Mouse (Mus musculus) midbrain, postnatal 0 days (tissue): ENCODE results near the gene 2810408A11Rik. TPM values are rescaled to one million over a fixed set of nuclear protein-coding genes. Genes with fewer than 3 reads are reported as not detected.

Experiments used
- ATAC-seq: fragments of 200-750 bp; cut with Nextera tagmentation; 2 replicates; pipeline ENCODE4 v1.8.0; 2017; ENCODE audit warnings: moderate number of reproducible peaks, mild to moderate bottlenecking, moderate TSS enrichment, moderate library complexity; ENCODE audit not compliant: low FRiP score
- DNase-seq: peaks from one replicate; pipeline ENCODE4 v3.0.0-alpha.2; 2015; ENCODE audit warnings: low spot score
- H3K27ac ChIP-seq: fragments of 300-500 bp; sonication (generic); 2 replicates; pipeline ENCODE4 v1.5.1; 2014; ENCODE audit warnings: low read depth, mild to moderate bottlenecking, low read length, mixed read lengths
- H3K27me3 ChIP-seq: fragments of 300-500 bp; sonication (generic); 2 replicates; pipeline ENCODE4 v1.6.1; 2014; ENCODE audit warnings: low read length, control low read depth, mixed read lengths; ENCODE audit not compliant: insufficient read depth
- H3K36me3 ChIP-seq: fragments of 300-500 bp; sonication (generic); 2 replicates; pipeline ENCODE4 v1.6.1; 2014; ENCODE audit warnings: low read length, control low read depth, mixed read lengths; ENCODE audit not compliant: insufficient read depth
- H3K4me1 ChIP-seq: fragments of 300-500 bp; sonication (generic); 2 replicates; pipeline ENCODE4 v1.6.1; 2014; ENCODE audit warnings: mild to moderate bottlenecking, control low read depth, antibody characterized with exemption, low read length, mixed read lengths; ENCODE audit not compliant: insufficient read depth
- H3K4me2 ChIP-seq: fragments of 300-500 bp; sonication (generic); 2 replicates; pipeline ENCODE4 v1.6.1; 2014; ENCODE audit warnings: low read depth, mild to moderate bottlenecking, low read length, mixed read lengths; ENCODE audit not compliant: poor library complexity, severe bottlenecking
- H3K4me3 ChIP-seq: fragments of 300-500 bp; sonication (generic); 2 replicates; pipeline ENCODE4 v1.5.1; 2014; ENCODE audit warnings: low read depth, mild to moderate bottlenecking, low read length, moderate library complexity
- H3K9ac ChIP-seq: fragments of 300-500 bp; sonication (generic); replicated peaks from 2 replicates; pipeline ENCODE4 v1.6.1; 2014; ENCODE audit warnings: mild to moderate bottlenecking, low read length, moderate library complexity, mixed read lengths; ENCODE audit not compliant: poor library complexity, severe bottlenecking
- H3K9me3 ChIP-seq: fragments of 300-500 bp; sonication (generic); 2 replicates; pipeline ENCODE4 v1.6.1; 2016; ENCODE audit warnings: low read length, control low read depth
- CTCF ChIP-seq: IDR thresholded peaks from 2 replicates; pipeline ENCODE4 v1.5.1; 2016; ENCODE audit warnings: antibody characterized with exemption, mild to moderate bottlenecking
- WGBS: fragments of 180-500 bp; shearing (Covaris S2); extraction: QIAGEN DNeasy Blood & Tissue Kit; methylation state at CpG from one replicate; pipeline ENCODE4 v1.1.7; 2014; 5-methylcytosine and 5-hydroxymethylcytosine counted together
- polyA plus RNA-seq: library from polyadenylated mRNA; unstranded; fragments of >200 nt; fragmentation: Nextera tagmentation; extraction: Ambion mirVana; gene quantifications from 2 replicates; pipeline ENCODE4 v1.2.1, GENCODE M21; 2015
- total RNA-seq: library from RNA; depleted of rRNA; stranded (reverse); fragments of >200 nt; gene quantifications from 2 replicates; pipeline ENCODE4 v1.2.3, GENCODE M21; 2014

2810408A11Rik gene
- total and polyA plus RNA-seq, 2 experiments from 2014 or later = 3.3 to 6.2 TPM

DNA sequence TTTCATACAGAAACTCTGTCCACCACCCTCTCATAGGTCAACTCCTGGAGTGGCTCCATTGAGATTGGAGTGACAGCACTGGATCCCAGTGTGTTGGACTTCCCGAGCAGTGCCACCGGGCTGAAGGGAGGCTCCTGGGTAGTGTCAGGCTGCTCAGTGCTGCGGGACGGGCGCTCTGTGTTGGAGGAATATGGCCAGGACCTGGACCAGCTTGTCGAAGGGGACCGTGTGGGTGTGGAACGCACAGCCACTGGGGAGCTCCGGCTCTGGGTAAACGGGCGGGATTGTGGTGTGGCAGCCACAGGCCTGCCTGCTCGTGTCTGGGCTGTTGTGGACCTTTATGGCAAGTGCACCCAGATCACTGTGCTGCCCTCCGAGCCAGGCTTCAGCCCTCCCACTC is 2.2 kb upstream of the 2810408A11Rik start:
- TF ChIP-seq CTCF = no peak
- Histone ChIP-seq H3K4me1 (peaks cover 6% of the 10 kb centered on the region; the same call in 1 of the 2 replicates), H3K4me3 (no peak overlapping the region), H3K9ac (peak overlapping the region; percentile 89; the same call in 1 of the 2 replicates), H3K36me3 (peaks cover 39% of the 10 kb centered on the region), H3K4me2 (peak overlapping the region; percentile 86), H3K27ac (0 out of 2 replicates have a peak overlapping the region, but pooled peaks have one; percentile 94), H3K9me3 (no peaks in the 10 kb centered on the region), H3K27me3 (no peaks in the 10 kb centered on the region)
- WGBS = 91% methylated on average over 13 of the region's 13 CpGs
- ATAC-seq (no peak), DNase-seq (no peak)

DNA sequence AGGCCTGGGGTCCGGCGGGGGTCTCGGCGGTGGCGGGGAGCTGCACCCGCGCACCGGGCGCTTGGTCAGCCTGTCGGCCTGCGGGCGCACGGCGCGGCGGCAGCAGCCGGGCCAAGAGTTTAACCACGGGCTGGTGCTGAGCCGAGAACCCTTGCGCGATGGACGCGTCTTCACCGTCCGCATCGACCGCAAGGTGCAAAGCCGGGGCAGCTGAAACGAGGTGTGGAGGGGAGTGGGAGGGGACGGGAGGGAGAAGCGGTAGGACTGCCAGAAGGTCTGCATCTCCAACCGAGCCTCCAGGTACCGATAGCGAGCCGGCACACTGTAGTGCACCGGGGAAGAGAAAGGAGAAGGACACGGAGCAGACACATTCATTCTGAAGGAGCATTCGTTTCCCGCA is 1.2 kb upstream of the 2810408A11Rik start:
- H3K9ac ChIP-seq = peak overlapping the region; percentile 89
- no peak for DNase-seq
- H3K4me1 ChIP-seq = peaks cover 6% of the 10 kb centered on the region; the same call in 1 of the 2 replicates
- H3K9me3 ChIP-seq = no peaks in the 10 kb centered on the region
- H3K27ac ChIP-seq = peak overlapping the region; percentile 94
- peaks cover 30% of the 10 kb centered on the region for H3K36me3 ChIP-seq
- peak overlapping the region; percentile 86 for H3K4me2 ChIP-seq
- H3K4me3 ChIP-seq = peak overlapping the region; percentile 81
- under 1% methylated on average over 35 of the region's 39 CpGs for WGBS
- TF ChIP-seq CTCF = no peak
- H3K27me3 ChIP-seq = no peaks in the 10 kb centered on the region
- ATAC-seq = 0 out of 2 replicates have a peak, but pooled peaks have one; percentile 2

DNA sequence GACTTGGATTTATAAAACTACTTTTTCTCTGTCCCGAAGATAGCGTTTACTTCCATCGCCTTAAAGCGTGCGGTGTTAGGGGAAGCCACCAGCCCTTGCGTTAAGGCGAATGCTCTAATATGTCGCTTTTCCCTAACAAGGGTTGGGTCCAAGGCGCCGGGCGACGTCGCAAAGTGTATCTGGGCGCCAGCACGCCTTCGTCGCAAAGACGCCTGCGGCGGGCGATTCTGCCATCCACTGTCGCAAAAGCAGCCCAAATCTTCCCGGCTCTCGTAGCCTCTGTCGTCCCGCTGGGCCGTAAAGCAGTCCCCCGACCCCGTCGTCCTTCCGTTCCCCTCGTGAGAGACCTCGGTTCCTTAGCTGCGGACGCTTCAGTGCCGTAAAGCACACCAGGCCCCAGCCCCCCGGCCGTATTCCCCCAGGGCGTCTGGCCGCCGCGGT is 639 bp upstream of the 2810408A11Rik start:
- peaks cover 24% of the 10 kb centered on the region for H3K36me3 ChIP-seq
- no peaks in the 10 kb centered on the region for H3K27me3 ChIP-seq
- peaks cover 6% of the 10 kb centered on the region; the same call in 1 of the 2 replicates for H3K4me1 ChIP-seq
- no peak for TF ChIP-seq CTCF
- peak overlapping the region; percentile 86 for H3K4me2 ChIP-seq
- ATAC-seq (peak; percentile 85), DNase-seq (peak; percentile 99)
- WGBS = under 1% methylated on average over 41 of the region's 42 CpGs
- H3K27ac ChIP-seq = peak overlapping the region; percentile 94
- H3K9ac ChIP-seq = peak overlapping the region; percentile 89
- H3K9me3 ChIP-seq = no peaks in the 10 kb centered on the region
- peak overlapping the region; percentile 81 for H3K4me3 ChIP-seq

GRCm38 (mm10) chr11:69899870-69900269 is 917 bp downstream of the 2810408A11Rik start:
- H3K27ac ChIP-seq = peak overlapping the region; percentile 94; the same call in 1 of the 2 replicates
- H3K36me3 ChIP-seq = peaks cover 11% of the 10 kb centered on the region
- no peak for TF ChIP-seq CTCF
- DNase-seq (no peak), ATAC-seq (no peak)
- no peaks in the 10 kb centered on the region for H3K9me3 ChIP-seq
- peak overlapping the region; percentile 81 for H3K4me3 ChIP-seq
- peak overlapping the region; percentile 89; the same call in 1 of the 2 replicates for H3K9ac ChIP-seq
- peaks cover 6% of the 10 kb centered on the region; the same call in 1 of the 2 replicates for H3K4me1 ChIP-seq
- H3K4me2 ChIP-seq = peak overlapping the region; percentile 86
- 19% methylated on average over 4 of the region's 4 CpGs for WGBS
- H3K27me3 ChIP-seq = no peaks in the 10 kb centered on the region

- no peaks in the 10 kb centered on the region for H3K9me3 ChIP-seq
- no peak within 1 kb of the TSS for H3K4me2 ChIP-seq
- no peak within 1 kb of the TSS for H3K9ac ChIP-seq
- WGBS = 73% methylated on average over 4 of the region's 4 CpGs
- no peak for ATAC-seq
- no peaks in the 10 kb centered on the region for H3K36me3 ChIP-seq
- H3K4me3 ChIP-seq = no peak within 1 kb of the TSS
- TF ChIP-seq CTCF = no peak
- H3K27me3 ChIP-seq = no peaks in the 10 kb centered on the region
- no peak for DNase-seq
- H3K27ac ChIP-seq = no peak within 1 kb of the TSS
- peaks cover 6% of the 10 kb centered on the region; the same call in 1 of the 2 replicates for H3K4me1 ChIP-seq
These were observed 5.5 kb downstream of the 2810408A11Rik start, which contains the start of gene Acap1 for GRCm38 (mm10) chr11:69895291-69895690. Gene Acap1 (minus strand): TSS chr11:69895539.

GRCm38 (mm10) chr11:69894671-69895070 is 6.1 kb downstream of the 2810408A11Rik start:
- WGBS = 89% methylated on average over 5 of the region's 5 CpGs

More at GRCm38 (mm10) chr11:69894671-69895070, 6.1 kb downstream of the 2810408A11Rik start:
- DNase-seq (no peak), ATAC-seq (no peak)
- no peak for TF ChIP-seq CTCF
- Histone ChIP-seq H3K4me3 (no peak overlapping the region), H3K9ac (no peak overlapping the region), H3K27me3 (no peaks in the 10 kb centered on the region), H3K4me2 (no peak overlapping the region), H3K9me3 (no peaks in the 10 kb centered on the region), H3K4me1 (peaks cover 4% of the 10 kb centered on the region; the same call in 1 of the 2 replicates), H3K27ac (no peak overlapping the region), H3K36me3 (no peaks in the 10 kb centered on the region)
